Mouse (Mus musculus) erythroblast, embryonic 14.5 days (primary cell): ENCODE data around the gene 3110009E18Rik.

Experiments used
- GATA1 ChIP-seq: IDR thresholded peaks from 2 replicates; pipeline ENCODE4 v1.6.1; 2012; ENCODE audit warnings: low read length, inconsistent platforms, mixed read lengths
- TAL1 ChIP-seq: IDR thresholded peaks from 3 replicates; pipeline ENCODE4 v1.6.1; 2012; ENCODE audit warnings: low read length, inconsistent platforms, mixed read lengths

GRCm38 (mm10) chr1:120186204-120186603, 65.2 kb downstream of the 3110009E18Rik start:
- TF ChIP-seq TAL1 (no peak), GATA1 (no peak)
